Mouse (Mus musculus) ovary, postnatal 14 days (tissue): ENCODE measurements around the gene Olfr981.
"Not testable (repeated sequence)": the region's sequence is repeated elsewhere in the genome, so short reads cannot be mapped to it uniquely, and the experiment has no call there.

ENCODE experiments used
- DNase-seq: peaks from one replicate; pipeline ENCODE4 v3.0.0; 2022; ENCODE audit warnings: low spot score

Gene Olfr981

GRCm38 (mm10) chr9:40021164-40021563 lies at the start of gene Olfr981:
Olfr981 (plus strand) TSS chr9:40021464.
- no peak for DNase-seq

- DNase-seq = not testable (repeated sequence)
Observed at GRCm38 (mm10) chr9:39976581-39977145, 44.6 kb upstream of the Olfr981 start.

- DNase-seq = no peak
Observed at GRCm38 (mm10) chr9:39991813-39992212, 29.5 kb upstream of the Olfr981 start, which contains the start of gene Olfr978. Olfr978 (plus strand) TSS chr9:39992113.

- no peak for DNase-seq
Observed at GRCm38 (mm10) chr9:40003365-40003764, 17.9 kb upstream of the Olfr981 start, which contains the start of gene Olfr979. Olfr979 (minus strand) TSS chr9:40003465.

- no peak for DNase-seq
Observed at GRCm38 (mm10) chr9:40009482-40009881, 11.8 kb upstream of the Olfr981 start, which contains the start of gene Olfr980. Olfr980 (minus strand) TSS chr9:40009582.

- no peak for DNase-seq
Observed at GRCm38 (mm10) chr9:40050138-40050537, 28.9 kb downstream of the Olfr981 start.

GRCm38 (mm10) chr9:40073529-40073928 lies 52.3 kb downstream of the Olfr981 start, which contains the start of gene Olfr982:
Olfr982 (plus strand) TSS chr9:40073829.
- DNase-seq = no peak
